Mouse (Mus musculus): ENCODE measurements around the gene Cryl1. TPM values are rescaled to one million over a fixed set of nuclear protein-coding genes. Genes with fewer than 3 reads are reported as not detected.

Gene Cryl1
- polyA plus RNA-seq, 2 experiments: 6.0 to 7.4 TPM

DNA sequence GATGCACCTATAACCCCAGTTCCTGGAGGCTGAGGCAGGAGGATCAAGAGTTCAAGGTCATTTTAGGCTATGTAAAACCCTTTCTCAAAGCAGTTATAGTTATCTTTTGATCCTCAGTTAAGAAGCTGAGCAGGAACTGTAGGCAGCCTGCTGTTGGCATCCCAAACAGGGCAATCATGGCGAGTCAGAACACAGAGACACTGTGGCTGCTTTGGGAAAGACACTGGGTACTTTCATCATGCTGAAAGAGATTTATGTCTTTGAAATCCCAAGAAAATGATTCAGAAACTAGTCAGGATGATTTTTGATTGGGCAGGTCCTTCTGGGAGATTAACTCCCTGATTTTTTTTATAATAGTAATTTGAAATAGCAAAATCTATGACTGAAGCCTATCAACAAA lies 126.0 kb downstream of the Cryl1 start:
- Histone ChIP-seq H3K9me3 (ENCODE audit: control insufficient read depth, low read length) (no peaks in the 10 kb centered on the region), H3K36me3 (replicated peaks; ENCODE audit: control insufficient read depth, insufficient read depth, low read depth) (no peaks in the 10 kb centered on the region), H3K4me2 (ENCODE audit: low read depth) (no peak overlapping the region), H3K9ac (replicated peaks) (no peak overlapping the region), H3K4me3 (ENCODE audit: insufficient read depth in 1 of 2, low read depth in 2 of 2, low read length in 2 of 2) (no peak overlapping the region), H3K27ac (no peak overlapping the region), H3K4me1 (replicated peaks; ENCODE audit: control insufficient read depth in 2 of 2, insufficient read depth in 2 of 2, low read length in 1 of 2) (no peaks in the 10 kb centered on the region), H3K27me3 (ENCODE audit: control insufficient read depth, insufficient read depth, low read length) (no peaks in the 10 kb centered on the region)
- no peak for ATAC-seq (ENCODE audit: insufficient read depth)
- WGBS (ENCODE audit: insufficient replicate concordance): 50% methylated on average over 1 of the region's 1 CpGs
- no peak for DNase-seq (ENCODE audit: low read depth in 3 of 3, low spot score in 3 of 3)
- no peak for TF ChIP-seq EP300 (IDR thresholded peaks at IDR 0.05; ENCODE audit: low read depth)
- TF ChIP-seq CTCF (IDR thresholded peaks at IDR 0.05; ENCODE audit: low read depth): no peak

DNA sequence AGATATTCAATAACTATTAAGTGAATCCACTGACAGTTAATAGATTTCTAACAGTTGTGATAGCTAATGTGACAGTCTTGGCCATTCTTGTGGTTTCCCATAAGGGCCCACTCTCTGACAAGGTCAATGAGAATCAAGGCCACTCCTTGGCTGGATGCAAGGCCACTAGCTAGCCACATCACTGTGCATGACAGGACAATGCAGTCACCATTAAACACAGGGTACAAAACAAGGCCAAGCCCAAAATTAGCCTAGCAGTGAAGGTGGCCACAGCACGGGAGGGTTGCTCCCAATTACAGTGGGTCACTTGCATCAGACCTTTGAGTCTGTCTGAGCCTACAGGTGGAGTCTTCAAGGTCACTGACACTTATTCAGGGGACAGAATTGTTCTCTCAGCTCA lies 126.5 kb downstream of the Cryl1 start:
- no peak for ATAC-seq (ENCODE audit: insufficient read depth)
- no peak for DNase-seq (ENCODE audit: low read depth in 3 of 3, low spot score in 3 of 3)
- TF ChIP-seq CTCF (IDR thresholded peaks at IDR 0.05; ENCODE audit: low read depth) (no peak), EP300 (IDR thresholded peaks at IDR 0.05; ENCODE audit: low read depth) (no peak)
- H3K36me3 ChIP-seq (replicated peaks; ENCODE audit: control insufficient read depth, insufficient read depth, low read depth): no peaks in the 10 kb centered on the region
- H3K4me1 ChIP-seq (replicated peaks; ENCODE audit: control insufficient read depth in 2 of 2, insufficient read depth in 2 of 2, low read length in 1 of 2): no peaks in the 10 kb centered on the region
- no peak overlapping the region for H3K9ac ChIP-seq (replicated peaks)
- H3K27me3 ChIP-seq (ENCODE audit: control insufficient read depth, insufficient read depth, low read length): no peaks in the 10 kb centered on the region
- no peak overlapping the region for H3K4me3 ChIP-seq (ENCODE audit: insufficient read depth in 1 of 2, low read depth in 2 of 2, low read length in 2 of 2)
- 69% methylated on average over 1 of the region's 1 CpGs for WGBS (ENCODE audit: insufficient replicate concordance)
- H3K27ac ChIP-seq: no peak overlapping the region
- H3K9me3 ChIP-seq (ENCODE audit: control insufficient read depth, low read length): no peaks in the 10 kb centered on the region
- no peak overlapping the region for H3K4me2 ChIP-seq (ENCODE audit: low read depth)

DNA sequence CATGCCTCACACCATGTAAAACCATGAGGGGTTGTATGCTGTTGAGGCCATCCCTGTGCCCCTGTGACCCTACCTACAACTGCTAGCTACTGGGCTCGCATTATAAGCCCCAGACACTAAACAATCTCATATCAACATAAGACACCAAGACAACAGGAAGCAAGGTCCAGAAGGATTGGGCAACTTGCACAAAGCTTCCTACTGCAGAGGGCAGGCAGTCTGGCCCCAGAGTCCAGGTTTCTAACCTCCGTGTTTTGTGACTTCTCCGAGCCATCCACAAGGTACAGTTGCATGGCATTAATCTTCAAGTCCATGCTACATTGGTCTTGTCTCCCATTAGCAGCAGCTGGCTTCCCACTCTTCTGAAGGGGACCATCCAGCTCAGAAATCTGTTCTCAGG lies 129.4 kb downstream of the Cryl1 start:
- no peak overlapping the region for H3K27ac ChIP-seq
- H3K9me3 ChIP-seq (ENCODE audit: control insufficient read depth, low read length): no peaks in the 10 kb centered on the region
- DNase-seq (ENCODE audit: low read depth in 3 of 3, low spot score in 3 of 3) (no peak), ATAC-seq (ENCODE audit: insufficient read depth) (no peak)
- H3K4me1 ChIP-seq (replicated peaks; ENCODE audit: control insufficient read depth in 2 of 2, insufficient read depth in 2 of 2, low read length in 1 of 2): no peaks in the 10 kb centered on the region
- no peak for TF ChIP-seq CTCF (IDR thresholded peaks at IDR 0.05; ENCODE audit: low read depth)
- TF ChIP-seq EP300 (IDR thresholded peaks at IDR 0.05; ENCODE audit: low read depth): no peak
- H3K4me2 ChIP-seq (ENCODE audit: low read depth): no peak overlapping the region
- no peaks in the 10 kb centered on the region for H3K27me3 ChIP-seq (ENCODE audit: control insufficient read depth, insufficient read depth, low read length)
- 43% methylated on average over 3 of the region's 3 CpGs for WGBS (ENCODE audit: insufficient replicate concordance)
- H3K9ac ChIP-seq (replicated peaks): no peak overlapping the region
- H3K4me3 ChIP-seq (ENCODE audit: insufficient read depth in 1 of 2, low read depth in 2 of 2, low read length in 2 of 2): no peak overlapping the region
- no peaks in the 10 kb centered on the region for H3K36me3 ChIP-seq (replicated peaks; ENCODE audit: control insufficient read depth, insufficient read depth, low read depth)

GRCm38 (mm10) chr14:57268344-57268743 lies 130.0 kb downstream of the Cryl1 start:
- Histone ChIP-seq H3K9me3 (ENCODE audit: control insufficient read depth, low read length) (no peaks in the 10 kb centered on the region), H3K4me1 (replicated peaks; ENCODE audit: control insufficient read depth in 2 of 2, insufficient read depth in 2 of 2, low read length in 1 of 2) (no peaks in the 10 kb centered on the region), H3K9ac (replicated peaks) (no peak overlapping the region), H3K27me3 (ENCODE audit: control insufficient read depth, insufficient read depth, low read length) (no peaks in the 10 kb centered on the region), H3K4me2 (ENCODE audit: low read depth) (no peak overlapping the region), H3K36me3 (replicated peaks; ENCODE audit: control insufficient read depth, insufficient read depth, low read depth) (no peaks in the 10 kb centered on the region), H3K27ac (no peak overlapping the region), H3K4me3 (ENCODE audit: insufficient read depth in 1 of 2, low read depth in 2 of 2, low read length in 2 of 2) (no peak overlapping the region)
- DNase-seq (ENCODE audit: low read depth in 3 of 3, low spot score in 3 of 3) (no peak), ATAC-seq (ENCODE audit: insufficient read depth) (no peak)
- TF ChIP-seq CTCF (IDR thresholded peaks at IDR 0.05; ENCODE audit: low read depth) (no peak), EP300 (IDR thresholded peaks at IDR 0.05; ENCODE audit: low read depth) (no peak)
- WGBS (ENCODE audit: insufficient replicate concordance): 55% methylated on average over 3 of the region's 3 CpGs

- DNase-seq (ENCODE audit: low read depth in 3 of 3, low spot score in 3 of 3) (peak in 1 of 3 experiments; percentile 7), ATAC-seq (ENCODE audit: insufficient read depth) (no peak)
- Histone ChIP-seq H3K4me1 (replicated peaks; ENCODE audit: control insufficient read depth in 2 of 2, insufficient read depth in 2 of 2, low read length in 1 of 2) (no peaks in the 10 kb centered on the region), H3K27ac (no peak overlapping the region), H3K9me3 (ENCODE audit: control insufficient read depth, low read length) (no peaks in the 10 kb centered on the region), H3K9ac (replicated peaks) (no peak overlapping the region), H3K4me2 (ENCODE audit: low read depth) (no peak overlapping the region), H3K27me3 (ENCODE audit: control insufficient read depth, insufficient read depth, low read length) (no peaks in the 10 kb centered on the region), H3K36me3 (replicated peaks; ENCODE audit: control insufficient read depth, insufficient read depth, low read depth) (no peaks in the 10 kb centered on the region), H3K4me3 (ENCODE audit: insufficient read depth in 1 of 2, low read depth in 2 of 2, low read length in 2 of 2) (no peak overlapping the region)
- TF ChIP-seq EP300 (IDR thresholded peaks at IDR 0.05; ENCODE audit: low read depth): no peak
- TF ChIP-seq CTCF (IDR thresholded peaks at IDR 0.05; ENCODE audit: low read depth): no peak
- 16% methylated on average over 10 of the region's 10 CpGs for WGBS (ENCODE audit: insufficient replicate concordance)
Measured at GRCm38 (mm10) chr14:57263943-57264342, 134.4 kb downstream of the Cryl1 start.
